Mouse (Mus musculus) liver, postnatal 0 days (tissue): ENCODE measurements at regions not wholly inside any gene's neighbourhood (a gene's known extent, or its start where the extent isn't known, plus 50 kb on each side); places are given as distances from the start of the nearest gene placed in this dataset.

Experiments used
- ATAC-seq: fragments of 200-750 bp; cut with Nextera tagmentation; 2 replicates; pipeline ENCODE4 v1.8.0; 2017; ENCODE audit warnings: mild to moderate bottlenecking, moderate library complexity
- DNase-seq: peaks from one replicate; pipeline ENCODE4 v3.0.0-alpha.2; 2016
- H3K27ac ChIP-seq: fragments of 300-500 bp; sonication (generic); 2 replicates; pipeline ENCODE4 v1.5.1; 2014; ENCODE audit warnings: antibody characterized with exemption, moderate library complexity, mild to moderate bottlenecking, low read depth
- H3K27me3 ChIP-seq: fragments of 300-500 bp; sonication (generic); 2 replicates; pipeline ENCODE4 v1.6.1; 2014; ENCODE audit warnings: low read length, control low read depth, mixed read lengths; ENCODE audit not compliant: insufficient read depth
- H3K36me3 ChIP-seq: fragments of 300-500 bp; sonication (generic); replicated peaks from 2 replicates; pipeline ENCODE4 v1.6.1; 2014; ENCODE audit warnings: mild to moderate bottlenecking, control low read depth, low read length, moderate library complexity, mixed read lengths; ENCODE audit not compliant: insufficient read depth
- H3K4me1 ChIP-seq: fragments of 300-500 bp; sonication (generic); 2 replicates; pipeline ENCODE4 v1.6.1; 2014; ENCODE audit warnings: antibody characterized with exemption, mild to moderate bottlenecking, control low read depth; ENCODE audit not compliant: insufficient read depth
- H3K4me2 ChIP-seq: fragments of 300-500 bp; sonication (generic); 2 replicates; pipeline ENCODE4 v1.6.1; 2014; ENCODE audit warnings: low read depth, mild to moderate bottlenecking, low read length, moderate library complexity, mixed read lengths
- H3K4me3 ChIP-seq: fragments of 300-500 bp; sonication (generic); 2 replicates; pipeline ENCODE4 v1.5.1; 2014; ENCODE audit warnings: low read depth, low read length
- H3K9ac ChIP-seq: fragments of 300-500 bp; sonication (generic); replicated peaks from 2 replicates; pipeline ENCODE4 v1.6.1; 2014; ENCODE audit warnings: mild to moderate bottlenecking, moderate library complexity
- H3K9me3 ChIP-seq: fragments of 300-500 bp; sonication (generic); 2 replicates; pipeline ENCODE4 v1.6.1; 2016; ENCODE audit warnings: mild to moderate bottlenecking, control low read depth, low read length, mixed read lengths
- CTCF ChIP-seq: sonication (generic); IDR thresholded peaks from 2 replicates; pipeline ENCODE4 v1.5.1; 2016; ENCODE audit warnings: antibody characterized with exemption, low read depth
- EP300 ChIP-seq: IDR thresholded peaks from 2 replicates; pipeline ENCODE4 v1.6.1; 2016; ENCODE audit warnings: antibody characterized with exemption, low read depth, mild to moderate bottlenecking
- WGBS: fragments of 180-500 bp; shearing (Covaris S2); extraction: QIAGEN DNeasy Blood & Tissue Kit; methylation state at CpG from one replicate; pipeline ENCODE4 v1.1.7; 2014; ENCODE audit not compliant: insufficient replicate concordance; 5-methylcytosine and 5-hydroxymethylcytosine counted together

- Histone ChIP-seq H3K27me3 (no peaks in the 10 kb centered on the region), H3K9ac (no peak overlapping the region), H3K9me3 (no peaks in the 10 kb centered on the region), H3K4me2 (no peak overlapping the region), H3K4me1 (no peaks in the 10 kb centered on the region), H3K27ac (no peak overlapping the region), H3K36me3 (no peaks in the 10 kb centered on the region), H3K4me3 (no peak overlapping the region)
- TF ChIP-seq EP300, result no peak
- no peak for TF ChIP-seq CTCF
- WGBS, result 76% methylated on average over 14 of the region's 14 CpGs
- ATAC-seq (no peak), DNase-seq (no peak)
Observed at GRCm38 (mm10) chr1:77943633-77944326, 253.2 kb downstream of the Pax3 start.

GRCm38 (mm10) chr1:77943101-77943500 lies 253.8 kb downstream of the Pax3 start:
- no peak for DNase-seq
- no peaks in the 10 kb centered on the region for H3K36me3 ChIP-seq
- H3K4me2 ChIP-seq, result no peak overlapping the region
- H3K9me3 ChIP-seq, result no peaks in the 10 kb centered on the region
- 3% methylated on average over 5 of the region's 5 CpGs for WGBS
- H3K27ac ChIP-seq, result no peak overlapping the region
- no peaks in the 10 kb centered on the region for H3K4me1 ChIP-seq
- H3K4me3 ChIP-seq, result no peak overlapping the region
- no peaks in the 10 kb centered on the region for H3K27me3 ChIP-seq
- H3K9ac ChIP-seq, result no peak overlapping the region
- TF ChIP-seq EP300, result no peak
- peak; percentile 77 for TF ChIP-seq CTCF
- ATAC-seq, result no peak

- ATAC-seq, result no peak
Observed at GRCm38 (mm10) chr1:77933095-77933766, 263.7 kb downstream of the Pax3 start.

GRCm38 (mm10) chr1:77932226-77932625 lies 264.7 kb downstream of the Pax3 start:
- Histone ChIP-seq H3K9me3 (no peaks in the 10 kb centered on the region), H3K4me2 (no peak overlapping the region), H3K4me3 (no peak overlapping the region), H3K36me3 (no peaks in the 10 kb centered on the region), H3K27me3 (no peaks in the 10 kb centered on the region), H3K27ac (no peak overlapping the region), H3K9ac (no peak overlapping the region), H3K4me1 (no peaks in the 10 kb centered on the region)
- WGBS, result 70% methylated on average over 5 of the region's 5 CpGs
- DNase-seq (no peak), ATAC-seq (no peak)
- TF ChIP-seq EP300, result no peak

More at GRCm38 (mm10) chr1:77933095-77933766, 263.7 kb downstream of the Pax3 start:
- Histone ChIP-seq H3K27me3 (no peaks in the 10 kb centered on the region), H3K4me2 (no peak overlapping the region), H3K27ac (no peak overlapping the region), H3K36me3 (no peaks in the 10 kb centered on the region), H3K9me3 (no peaks in the 10 kb centered on the region), H3K9ac (no peak overlapping the region), H3K4me1 (no peaks in the 10 kb centered on the region), H3K4me3 (no peak overlapping the region)
- DNase-seq, result no peak
- TF ChIP-seq EP300, result no peak
- TF ChIP-seq CTCF, result no peak
- 36% methylated on average over 6 of the region's 6 CpGs for WGBS

GRCm38 (mm10) chr1:77930661-77931060 lies 266.3 kb downstream of the Pax3 start:
- H3K4me3 ChIP-seq, result no peak overlapping the region
- H3K4me1 ChIP-seq, result no peaks in the 10 kb centered on the region
- H3K27ac ChIP-seq, result no peak overlapping the region
- H3K36me3 ChIP-seq, result no peaks in the 10 kb centered on the region
- H3K27me3 ChIP-seq, result no peaks in the 10 kb centered on the region
- H3K4me2 ChIP-seq, result no peak overlapping the region
- no peaks in the 10 kb centered on the region for H3K9me3 ChIP-seq
- no peak for ATAC-seq
- H3K9ac ChIP-seq, result no peak overlapping the region
- TF ChIP-seq CTCF (peak; percentile 22; the same call in 1 of the 2 replicates), EP300 (no peak)
- no peak for DNase-seq
- 87% methylated on average over 6 of the region's 6 CpGs for WGBS

- WGBS, result 58% methylated on average over 8 of the region's 8 CpGs
- no peak for ATAC-seq
- Histone ChIP-seq H3K4me2 (no peak overlapping the region), H3K9ac (no peak overlapping the region), H3K9me3 (no peaks in the 10 kb centered on the region), H3K4me1 (no peaks in the 10 kb centered on the region), H3K36me3 (no peaks in the 10 kb centered on the region), H3K27ac (no peak overlapping the region), H3K27me3 (no peaks in the 10 kb centered on the region), H3K4me3 (no peak overlapping the region)
- TF ChIP-seq EP300 (no peak), CTCF (no peak)
- DNase-seq, result no peak
Observed at GRCm38 (mm10) chr1:77929552-77929951, 267.4 kb downstream of the Pax3 start.
